ENCODE assay signal across 9 mouse cellular contexts in the genomic region with DNA sequence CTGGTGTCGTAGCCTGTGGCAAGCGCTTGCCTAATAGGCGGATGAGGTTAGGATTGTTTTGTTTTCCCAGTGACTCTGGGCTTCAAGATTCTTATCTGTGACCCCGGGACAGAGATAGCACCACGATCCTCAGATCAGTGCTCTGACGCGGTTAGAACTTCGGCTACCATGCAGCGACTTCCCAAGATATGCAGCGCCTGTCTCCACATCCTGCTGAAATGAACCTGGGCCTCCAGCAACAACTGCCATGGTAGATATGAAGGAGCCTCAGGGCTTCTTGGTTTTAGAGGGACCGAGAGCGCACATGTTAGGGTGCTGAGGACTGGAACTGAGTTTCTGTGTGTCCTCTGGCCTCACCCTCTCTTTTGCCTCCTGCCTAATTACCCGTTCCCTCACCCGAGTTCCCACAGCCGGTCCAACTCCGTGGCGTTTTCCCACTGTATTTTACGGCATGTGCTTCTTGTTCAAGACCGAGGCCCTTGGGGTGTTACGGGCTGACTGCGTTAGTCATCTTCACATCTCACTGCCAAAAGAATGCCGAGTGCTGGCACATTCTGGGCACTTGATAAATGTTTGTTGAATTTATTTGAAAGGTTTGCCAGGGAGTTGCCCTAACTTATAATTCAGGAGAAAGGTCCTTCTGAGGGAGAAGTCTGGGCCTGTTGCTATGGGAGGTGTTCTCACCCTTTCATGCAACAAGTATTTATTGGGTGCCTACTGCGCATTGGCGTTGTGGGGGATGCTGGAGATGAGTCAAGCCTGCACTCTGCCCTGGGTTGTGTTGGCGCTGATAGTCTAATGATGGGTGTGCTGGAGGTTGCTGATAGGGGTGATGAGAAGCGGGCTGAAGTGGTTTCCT. TPM values are rescaled to one million over a fixed set of nuclear protein-coding genes. Genes with fewer than 3 reads are reported as not detected.
DNase-seq lines count a peak whose midpoint lies in the region; ATAC-seq lines count a peak whose summit lies in the region.
"Had no signal": no experiment of that assay in that cellular context is flagged by ENCODE, and none has a peak within 500 bp of the region (broad histone marks: within the 10 kb centered on the region; RNA-seq: fewer than 3 reads in every experiment).

No protein-coding gene starts in this region.

- WGBS in midbrain, embryonic 10.5 days: 86% methylated on average over 26 of the region's 26 CpGs

- H3K27ac ChIP-seq in midbrain, embryonic 10.5 days (replicated peaks): no peak overlapping the region
- H3K27ac ChIP-seq: macrophage had no signal

- H3K9me3 ChIP-seq in midbrain, embryonic 10.5 days (replicated peaks): no peaks in the 10 kb centered on the region

- H3K4me1 ChIP-seq in midbrain, embryonic 10.5 days: no peaks in the 10 kb centered on the region

- H3K4me3 ChIP-seq in midbrain, embryonic 10.5 days: no peak overlapping the region

- peak; percentile 77 for DNase-seq in 416B (ENCODE audit: low read depth)
- DNase-seq in MN1 (ENCODE audit: low spot score): peak; percentile 23
- peak; percentile 45 for DNase-seq in lung, postnatal 14 days
- no peak for DNase-seq in midbrain, embryonic 10.5 days (ENCODE audit: low spot score)
- no peak for DNase-seq in thymus, postnatal 14 days
- DNase-seq in frontal cortex, postnatal 36 days (ENCODE audit: low spot score in 2 of 2): no peak
- no peak for DNase-seq in frontal cortex, postnatal 14 days (ENCODE audit: low spot score in 2 of 2)

- no peaks in the 10 kb centered on the region for H3K36me3 ChIP-seq in midbrain, embryonic 10.5 days

- H3K27me3 ChIP-seq in midbrain, embryonic 10.5 days (ENCODE audit: low read depth, poor library complexity, severe bottlenecking): no peaks in the 10 kb centered on the region

- ATAC-seq in hematopoietic stem cell, adult 5-6 weeks (replicated peaks in 1 of 2; ENCODE audit: insufficient read depth in 1 of 2, low FRiP score in 2 of 2, low TSS enrichment in 1 of 2, low read depth in 1 of 2, poor library complexity in 2 of 2, severe bottlenecking in 2 of 2): peak; percentile 35 to 43; a peak in 1 of 4 replicates

RNA-seq across cellular contexts. Expression of a gene that starts 45.3 kb away (rescaled TPM):
- 19.7 and 39.0 TPM in 2 replicates for total RNA-seq in hematopoietic stem cell, adult 5-6 weeks (2017)
- 3.5 and 5.1 TPM in 2 replicates for polyA plus RNA-seq in midbrain, embryonic 10.5 days (2016; fragmentation: Nextera tagmentation; extraction: Ambion mirVana)

Comparison
In these comparisons a context has a peak if more than half of its experiments do, and no peak if none do; other contexts are left out.
1. DNase-seq: peak in 416B (single experiment), MN1 (single experiment) and lung, postnatal 14 days (single experiment); none in midbrain, embryonic 10.5 days (single experiment), thymus, postnatal 14 days (single experiment), frontal cortex, postnatal 36 days (0 of 2) and frontal cortex, postnatal 14 days (0 of 2).